Mouse (Mus musculus): ENCODE measurements at regions not wholly inside any gene's neighbourhood (a gene's known extent, or its start where the extent isn't known, plus 50 kb on each side); places are given as distances from the start of the nearest gene placed in this dataset.

DNA sequence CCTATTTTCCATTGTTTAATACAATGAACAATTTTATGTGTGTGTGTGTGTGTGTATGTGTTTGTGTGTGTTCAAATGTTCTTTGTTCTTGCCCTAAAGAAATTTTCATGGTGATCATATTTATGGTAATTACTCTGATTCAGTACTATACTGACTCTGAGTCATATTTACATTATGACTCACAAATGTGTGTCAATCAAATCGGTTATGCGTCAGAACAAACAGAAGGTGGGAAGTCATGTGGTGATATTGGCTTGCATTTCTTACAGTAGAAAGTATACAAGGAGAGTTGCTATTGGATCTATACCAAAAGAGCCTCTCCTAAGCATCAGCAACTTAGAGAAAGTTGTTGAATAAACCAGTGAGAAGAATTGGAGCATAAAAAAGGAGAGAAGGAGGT, 67.2 kb upstream of the C030005K15Rik start:
- TF ChIP-seq CTCF (IDR thresholded peaks at IDR 0.05; ENCODE audit: low read depth) (no peak), EP300 (IDR thresholded peaks at IDR 0.05; ENCODE audit: low read depth) (no peak)

Measured in heart, postnatal 0 days (tissue).